Mouse (Mus musculus): Measurements from ENCODE around the gene Ush1g.

DNA sequence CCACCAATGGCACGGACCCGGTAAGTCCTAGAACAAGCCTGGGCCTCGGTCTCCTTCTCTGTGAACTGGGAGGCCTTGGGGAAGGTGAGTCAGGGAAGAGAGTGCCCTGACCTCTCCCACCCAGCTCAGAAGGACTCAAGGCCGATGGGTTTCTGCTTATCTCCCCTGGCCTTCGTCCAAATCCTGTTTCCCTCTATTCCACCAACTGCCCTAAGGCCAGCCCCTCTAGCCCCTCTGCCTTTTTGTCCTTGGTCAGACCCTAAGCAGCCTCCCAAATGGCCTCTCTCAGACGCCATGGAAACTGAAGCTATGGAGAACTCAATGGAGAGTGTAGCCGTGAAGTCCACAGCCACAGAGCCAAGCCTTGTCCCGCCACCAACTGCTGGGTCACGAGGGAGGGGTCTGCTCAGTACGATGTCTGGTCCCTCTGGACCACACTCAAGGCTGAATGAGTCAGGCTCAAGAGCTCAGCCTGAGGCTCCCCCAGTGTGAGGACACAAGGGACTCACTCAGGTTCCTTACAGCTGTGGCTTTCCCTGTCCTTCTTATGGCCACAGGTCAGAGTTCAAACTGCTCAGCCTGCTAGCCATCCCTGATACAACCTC is 48.8 kb downstream of the Ush1g start:
- TF ChIP-seq CTCF (IDR thresholded peaks at IDR 0.05; ENCODE audit: low read depth, low read length) (no peak), EP300 (IDR thresholded peaks at IDR 0.05; ENCODE audit: insufficient read depth, low read depth, low read length) (no peak)

Measured in ES-Bruce4 (cell line).